Mouse (Mus musculus): ENCODE measurements at regions not wholly inside any gene's neighbourhood (a gene's known extent, or its start where the extent isn't known, plus 50 kb on each side); places are given as distances from the start of the nearest gene placed in this dataset.
A peak's percentile ranks its signal among the peaks of the same experiment; 100 is the strongest.

DNA sequence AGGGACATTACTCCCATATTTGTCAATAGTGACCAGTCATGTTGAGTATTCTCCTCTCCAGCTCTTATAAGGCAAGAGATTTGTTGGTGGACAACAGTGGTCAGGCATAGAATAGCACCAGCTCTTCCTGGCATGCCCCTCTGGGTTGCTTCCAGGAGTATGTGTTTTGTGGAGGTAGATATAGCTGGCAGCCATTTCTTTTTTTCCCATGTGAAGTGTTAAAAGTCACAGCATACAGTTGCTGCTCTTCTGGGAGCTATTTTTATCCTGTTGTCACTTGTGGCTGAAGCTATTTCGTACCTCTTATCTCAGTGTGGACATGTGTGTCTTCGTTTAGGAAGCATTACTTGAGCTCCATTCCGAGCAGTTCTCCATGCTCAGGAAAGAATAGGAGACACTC, 919.9 kb downstream of the Poteg start:
- DNase-seq (ENCODE audit: extremely low spot score in 1 of 2, low spot score in 1 of 2): no peak

DNA sequence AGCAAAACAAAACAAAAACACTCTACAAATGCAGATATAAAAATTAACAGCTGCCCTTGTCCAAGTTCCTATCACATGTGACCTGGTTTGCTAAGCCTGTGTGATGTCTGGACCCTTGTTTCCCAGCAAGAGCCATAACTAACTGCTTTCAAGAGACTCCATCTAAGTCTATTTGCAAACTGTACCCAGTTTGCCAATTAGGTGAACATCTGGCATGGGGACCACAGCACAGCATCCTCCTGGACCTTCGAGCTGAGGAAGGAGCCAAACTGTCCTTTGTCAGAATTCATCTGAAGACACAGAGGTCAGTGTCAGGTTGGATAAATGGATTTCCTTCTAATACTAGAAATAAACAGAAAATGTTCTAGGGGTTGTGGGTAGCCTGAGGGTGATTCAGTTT, 924.3 kb downstream of the Poteg start:
- DNase-seq (ENCODE audit: extremely low spot score in 1 of 2, low spot score in 1 of 2): no peak

DNA sequence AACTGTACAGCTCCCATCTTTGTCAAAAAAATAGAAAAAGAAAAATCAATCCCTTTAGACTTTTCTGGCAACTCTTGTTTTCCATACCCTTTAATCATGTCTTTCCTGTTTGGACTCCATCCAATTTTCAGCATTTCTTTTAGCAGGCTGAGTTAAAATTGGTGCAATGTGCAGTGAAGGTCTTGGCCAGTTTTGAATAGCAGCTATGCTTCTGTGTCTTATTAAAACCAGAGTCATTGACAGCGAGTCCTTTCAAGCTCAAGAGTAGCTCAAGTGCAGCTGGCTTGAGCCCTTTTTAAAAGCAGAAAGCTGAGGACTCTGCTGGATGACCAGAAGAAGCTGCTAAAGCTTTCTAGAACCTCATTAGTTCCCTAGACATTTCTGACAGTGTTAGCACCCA, 952.7 kb downstream of the Poteg start:
- peak in 1 of 2 experiments; percentile 2 for DNase-seq (ENCODE audit: extremely low spot score in 1 of 2, low spot score in 1 of 2)

DNA sequence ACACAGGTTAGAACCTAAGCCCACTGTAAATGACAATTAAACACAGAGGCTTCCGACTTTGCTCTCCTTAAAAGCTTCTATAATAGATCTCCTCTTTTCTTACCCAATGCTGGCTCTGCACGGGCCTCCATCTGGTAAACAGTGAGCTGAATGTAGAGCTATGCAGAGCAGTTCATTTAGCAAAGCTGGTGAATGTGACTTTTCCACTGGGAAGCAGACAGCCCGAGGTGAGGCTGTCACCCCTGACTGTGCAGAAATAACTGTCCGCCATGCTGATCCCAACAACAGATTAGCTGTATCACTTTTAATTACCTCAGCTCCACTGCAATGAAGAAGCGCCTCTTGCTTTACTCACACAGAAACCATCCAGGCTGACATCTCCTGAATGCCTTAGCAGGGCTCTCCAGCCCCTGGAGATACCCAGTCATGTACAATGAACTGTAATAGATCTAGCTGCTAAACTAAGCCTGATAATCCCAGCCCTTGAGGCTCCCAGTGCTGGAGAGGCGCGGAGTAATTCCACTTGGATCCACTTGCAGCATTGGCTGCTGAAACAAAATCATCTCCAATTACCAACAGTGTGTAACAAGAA, 980.2 kb downstream of the Poteg start:
- no peak for DNase-seq (ENCODE audit: extremely low spot score in 1 of 2, low spot score in 1 of 2)

DNA sequence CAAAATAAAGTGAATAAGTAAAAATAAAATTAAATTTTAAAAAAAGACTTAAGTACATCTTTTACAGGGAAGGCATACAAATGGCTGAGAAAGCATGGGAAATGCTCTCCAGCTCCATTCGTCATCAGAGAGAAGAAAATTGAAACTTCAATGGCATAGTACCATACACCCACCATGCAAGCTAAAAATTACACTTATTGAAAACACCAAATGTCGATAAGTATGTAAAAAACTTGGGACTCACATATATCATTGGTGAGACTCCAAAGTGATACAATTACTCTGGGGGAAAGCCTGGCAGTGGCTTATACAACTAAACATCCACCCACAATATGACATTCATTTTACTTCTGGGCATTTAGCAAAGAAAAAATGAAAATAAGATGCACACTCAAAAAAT, 1025.7 kb downstream of the Poteg start:
- DNase-seq (ENCODE audit: extremely low spot score in 1 of 2, low spot score in 1 of 2): peak; percentile 8 to 40

DNA sequence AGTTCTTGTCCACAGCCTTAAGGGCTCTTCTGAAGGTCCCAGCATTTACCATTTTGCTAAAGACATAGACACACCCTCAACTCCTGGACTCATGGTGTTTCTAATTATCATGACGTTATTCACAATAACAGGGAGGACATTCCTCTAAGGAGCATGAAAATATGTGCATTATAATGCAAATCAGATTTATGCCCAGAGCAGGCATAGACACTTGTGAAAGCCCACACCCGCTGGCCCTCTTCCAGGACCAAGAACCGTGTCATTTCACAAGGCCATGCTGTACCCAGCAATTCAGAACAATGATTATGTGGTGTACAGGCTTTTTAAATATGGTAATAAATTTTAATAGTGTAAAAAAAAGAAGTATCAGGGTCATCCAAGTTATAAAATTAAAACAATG, 1040.4 kb downstream of the Poteg start:
- DNase-seq (ENCODE audit: extremely low spot score in 1 of 2, low spot score in 1 of 2): no peak

DNA sequence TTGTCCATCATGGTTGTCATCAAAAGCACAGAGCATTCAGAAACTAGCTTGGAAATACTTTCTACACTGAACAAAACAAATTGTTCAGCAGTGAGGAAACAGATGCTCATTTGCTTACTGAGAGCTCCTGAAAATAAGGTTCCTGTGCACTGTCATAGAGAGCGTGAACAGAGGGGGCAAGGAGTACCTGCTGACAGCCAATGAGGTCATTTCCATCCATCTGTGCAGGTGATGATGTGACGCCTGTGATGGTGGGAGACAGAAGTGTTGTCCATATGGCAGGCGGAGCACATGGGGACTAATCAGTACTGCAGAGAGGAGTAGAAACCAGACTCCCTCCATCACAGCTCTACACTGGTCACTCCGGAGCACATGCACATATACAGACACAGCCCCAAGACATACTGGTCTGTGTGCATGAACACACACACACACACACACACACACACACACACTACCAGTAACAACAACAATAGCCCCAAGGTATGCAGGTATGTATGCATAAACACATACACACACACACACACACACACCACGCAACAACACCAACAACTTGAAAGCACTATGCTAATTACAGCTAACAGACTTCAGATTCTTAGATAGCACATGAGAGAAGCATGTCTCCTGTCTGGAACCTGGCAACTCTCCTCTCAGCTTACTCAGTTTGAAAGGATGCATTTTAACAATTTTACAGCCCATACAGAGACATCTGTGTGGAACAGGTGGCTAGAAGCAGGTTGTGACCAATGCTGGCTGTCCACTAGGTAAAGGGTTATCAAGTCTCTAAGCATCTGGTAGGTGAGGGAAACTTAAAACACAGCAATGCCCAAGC, 1056.2 kb downstream of the Poteg start:
- DNase-seq (ENCODE audit: extremely low spot score in 1 of 2, low spot score in 1 of 2): peak in 1 of 2 experiments; percentile 5

DNA sequence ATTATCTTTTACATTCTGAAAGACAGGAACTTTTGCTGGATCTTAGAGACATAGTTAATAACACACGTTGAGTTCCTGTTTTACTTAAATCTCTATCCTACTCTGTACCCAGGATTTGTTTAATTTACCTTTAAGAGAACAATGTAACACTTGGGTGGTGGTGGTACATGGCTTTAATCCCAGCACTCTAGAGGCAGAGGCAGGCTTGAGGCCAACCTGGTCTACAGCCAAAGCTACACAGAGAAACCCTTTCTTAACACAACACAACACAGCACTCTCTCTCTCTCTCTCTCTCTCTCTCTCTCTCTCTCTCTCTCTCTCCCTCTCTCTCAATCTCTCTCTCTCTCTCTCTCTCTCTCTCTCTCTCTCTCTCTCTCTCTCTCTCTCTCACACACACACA, 1076.0 kb downstream of the Poteg start:
- peak in 1 of 2 experiments; percentile 10 for DNase-seq (ENCODE audit: extremely low spot score in 1 of 2, low spot score in 1 of 2)

DNA sequence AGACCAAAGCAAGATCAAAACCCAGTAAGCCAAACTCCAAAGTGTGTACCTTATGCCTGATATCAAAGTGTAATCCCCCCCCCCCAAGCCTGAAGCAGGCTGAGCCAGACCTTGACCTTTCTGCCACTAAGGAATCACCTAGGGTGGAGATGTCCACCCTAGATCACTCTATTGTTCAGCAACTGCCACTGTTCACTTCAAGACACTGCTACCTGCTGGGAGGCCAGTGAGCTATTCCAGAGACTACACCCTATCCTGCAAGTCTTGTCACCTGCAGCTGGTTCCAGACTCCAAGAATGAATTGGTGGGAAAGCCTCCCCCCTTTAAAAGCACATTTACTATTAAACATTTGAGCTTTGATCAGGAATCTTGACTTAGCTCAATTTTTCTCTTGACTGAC, 1099.8 kb downstream of the Poteg start:
- DNase-seq (ENCODE audit: extremely low spot score in 1 of 2, low spot score in 1 of 2): no peak

DNA sequence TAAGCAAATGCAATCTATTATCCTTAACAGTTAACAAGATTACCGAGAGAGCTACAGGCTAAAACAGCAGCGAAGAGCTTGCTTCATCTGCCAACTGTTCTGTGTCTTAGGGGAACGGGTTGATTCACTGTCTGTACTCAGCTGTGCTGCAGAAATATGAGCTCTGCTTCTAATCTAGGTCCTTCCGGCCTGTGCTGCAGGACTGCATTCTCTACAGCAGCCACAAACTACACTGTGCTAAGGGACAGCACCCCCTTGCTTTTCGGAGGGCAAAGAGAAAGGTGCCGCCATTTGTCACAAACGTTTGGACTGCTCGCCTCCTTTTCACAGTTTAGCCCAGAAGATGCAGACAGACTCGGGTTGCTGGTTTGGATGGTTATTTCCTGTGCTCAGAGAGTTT, 1112.4 kb downstream of the Poteg start:
- peak in 1 of 2 experiments; percentile 7 for DNase-seq (ENCODE audit: extremely low spot score in 1 of 2, low spot score in 1 of 2)

DNA sequence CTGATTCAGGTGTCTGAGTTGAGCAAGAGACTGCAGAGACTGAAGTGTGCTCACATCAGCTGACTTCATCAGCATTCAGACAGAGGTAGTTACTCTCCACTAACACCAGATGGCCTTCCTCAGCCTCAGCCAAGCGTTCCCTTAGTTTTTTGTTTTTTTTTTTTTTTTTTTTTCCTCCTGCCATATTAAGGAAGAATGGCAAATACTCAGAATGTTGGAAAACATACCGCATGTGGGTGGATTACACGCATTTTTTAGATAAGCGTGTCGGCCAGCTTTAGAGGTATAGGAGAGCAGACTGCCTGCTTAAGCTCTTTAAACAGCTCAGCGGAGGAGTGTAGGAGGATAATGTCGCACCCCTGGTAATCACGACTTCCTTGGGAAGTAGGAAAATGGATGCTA, 1131.8 kb downstream of the Poteg start:
- DNase-seq (ENCODE audit: extremely low spot score in 1 of 2, low spot score in 1 of 2): peak; percentile 57 to 71

DNA sequence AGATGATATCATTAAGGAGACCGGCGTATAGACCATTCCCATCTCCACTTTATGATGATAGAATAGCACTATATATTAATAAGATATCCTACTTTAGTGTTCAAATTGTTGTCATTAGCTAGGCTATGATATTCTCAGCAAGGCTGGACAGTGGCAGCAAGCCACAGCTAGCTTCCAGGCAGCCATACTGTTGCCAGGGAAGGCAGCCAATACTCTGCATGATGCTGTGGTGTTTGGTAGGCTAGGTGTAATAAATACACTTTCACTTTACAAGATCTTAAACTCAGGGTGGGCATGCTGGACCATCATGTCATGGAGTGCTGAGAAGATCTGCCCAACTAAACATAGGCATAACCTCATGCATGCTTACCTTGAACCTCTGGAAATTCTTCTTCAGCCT, 1133.4 kb downstream of the Poteg start:
- no peak for DNase-seq (ENCODE audit: extremely low spot score in 1 of 2, low spot score in 1 of 2)

DNA sequence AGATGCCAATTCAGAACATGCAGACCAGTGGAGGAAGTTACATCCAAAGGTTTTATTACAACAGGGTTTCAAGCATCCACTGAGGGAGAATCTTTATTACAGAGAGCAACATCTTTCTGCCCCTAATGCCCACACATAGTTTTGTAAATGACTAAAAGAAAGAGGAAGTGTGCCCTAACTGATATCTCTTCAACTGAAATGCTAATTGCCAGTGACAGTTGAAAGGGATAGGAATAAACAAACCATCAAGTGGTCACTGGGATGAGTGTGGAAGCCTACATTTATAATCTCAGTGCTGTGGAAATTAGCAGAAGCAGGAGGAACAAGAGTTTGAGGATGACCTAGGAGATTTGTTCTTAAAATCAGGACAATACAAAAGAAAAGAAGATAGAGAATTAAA, 1142.5 kb downstream of the Poteg start:
- no peak for DNase-seq (ENCODE audit: extremely low spot score in 1 of 2, low spot score in 1 of 2)

DNA sequence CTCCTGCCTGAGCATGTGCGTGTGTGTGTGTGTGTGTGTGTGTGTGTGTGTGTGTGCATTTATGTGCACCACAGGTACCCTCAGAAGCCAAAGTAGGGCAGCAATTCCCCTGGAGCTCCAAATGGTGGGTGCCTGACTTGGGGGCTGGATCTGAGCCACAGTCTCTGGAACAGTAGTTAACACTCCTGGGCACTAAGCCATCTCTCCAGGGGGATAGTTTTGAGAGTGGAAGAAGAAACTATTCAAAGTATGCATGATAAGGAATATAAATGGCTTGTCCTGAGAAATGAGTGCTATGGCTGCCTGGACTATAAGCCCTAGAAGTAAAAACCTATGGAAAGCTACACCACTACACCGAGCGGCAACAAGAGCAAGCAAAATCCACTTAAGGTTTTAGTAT, 1145.8 kb downstream of the Poteg start:
- DNase-seq (ENCODE audit: extremely low spot score in 1 of 2, low spot score in 1 of 2): peak in 1 of 2 experiments; percentile 19

DNA sequence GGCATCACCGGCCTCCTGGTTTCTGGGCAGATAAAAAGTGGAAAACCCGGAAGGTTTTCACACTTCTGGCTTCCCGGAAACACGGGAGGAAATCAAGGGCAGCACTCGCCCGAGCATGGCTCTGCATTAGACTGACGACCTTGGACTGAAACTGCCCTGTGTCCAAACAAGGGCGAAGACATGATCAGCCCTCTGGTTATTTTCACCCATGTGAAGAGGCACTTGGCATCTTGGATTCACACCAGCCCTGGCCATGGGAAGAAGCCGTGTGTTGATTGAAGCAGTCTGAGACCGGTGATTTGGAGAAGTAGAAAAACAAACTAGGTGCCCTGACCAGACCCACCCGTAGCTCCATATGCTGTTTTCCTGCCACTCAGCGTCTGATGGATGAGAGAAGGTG, 1146.7 kb downstream of the Poteg start:
- no peak for DNase-seq (ENCODE audit: extremely low spot score in 1 of 2, low spot score in 1 of 2)

DNA sequence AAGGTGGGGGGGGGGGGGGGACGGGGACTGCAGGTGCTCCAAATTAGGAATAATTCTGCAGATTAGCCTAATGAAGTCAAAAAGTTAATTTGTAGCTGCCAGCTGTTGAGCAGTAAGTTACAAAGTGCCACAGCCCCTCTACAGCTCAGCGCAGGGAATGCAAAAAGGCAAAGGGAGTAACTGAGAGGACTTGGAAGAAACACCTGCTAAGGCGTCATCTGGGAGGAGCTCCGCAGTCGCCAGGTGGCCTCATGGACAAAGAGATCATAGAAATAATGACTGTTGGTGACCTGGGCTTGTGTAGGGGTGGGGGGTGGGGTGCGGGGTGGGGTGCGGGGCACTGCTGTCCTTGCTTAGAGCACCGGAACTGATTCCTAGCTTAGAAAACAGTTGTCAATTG, 1147.1 kb downstream of the Poteg start:
- no peak for DNase-seq (ENCODE audit: extremely low spot score in 1 of 2, low spot score in 1 of 2)

DNA sequence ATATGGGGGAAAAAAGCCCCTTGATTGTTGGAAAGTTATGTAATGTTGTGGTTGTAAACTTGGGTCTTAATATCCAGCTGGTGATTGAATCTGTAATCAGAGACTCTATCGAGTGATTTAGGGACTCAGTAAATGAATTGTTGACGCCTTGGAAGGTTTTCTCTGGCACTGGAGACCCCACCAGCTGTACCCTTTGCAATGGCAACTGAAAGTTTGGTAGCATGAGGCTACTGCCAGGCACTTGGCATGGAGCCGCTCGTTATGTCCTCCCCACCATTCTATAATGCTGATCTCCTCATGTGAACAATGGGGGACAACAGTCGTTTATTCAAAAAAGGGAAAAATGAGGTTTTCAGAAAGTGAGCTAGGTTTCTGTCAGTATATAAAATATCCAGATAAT, 1148.4 kb downstream of the Poteg start:
- DNase-seq (ENCODE audit: extremely low spot score in 1 of 2, low spot score in 1 of 2): no peak

All from frontal cortex, adult 2 months (tissue).